Mouse (Mus musculus): ENCODE measurements around the gene Ctsf.

DNA sequence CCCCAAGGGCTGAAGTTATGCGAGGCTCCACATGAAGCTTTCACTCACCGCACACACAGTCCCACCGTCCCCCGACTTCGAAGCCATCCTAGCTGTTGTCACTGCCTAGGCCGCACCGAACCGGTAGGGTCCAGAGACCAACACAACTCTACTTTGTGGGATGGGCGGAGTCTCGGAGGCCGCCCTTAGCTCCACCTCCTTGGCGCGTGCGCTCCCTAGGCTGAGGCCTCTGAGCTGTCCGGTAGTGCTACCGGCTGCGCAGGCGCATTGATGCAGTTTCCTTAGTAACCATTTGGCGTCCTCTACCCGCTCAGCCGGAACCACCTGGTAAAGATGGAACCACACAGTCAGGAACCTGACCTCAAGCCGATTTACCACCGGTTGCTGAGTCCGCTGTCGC, 15.8 kb upstream of the Ctsf start, which contains the start of the genes Ccs and Ccdc87:
- TF ChIP-seq POLR2A (IDR thresholded peaks at IDR 0.05; ENCODE audit: borderline replicate concordance, control insufficient read depth, low read depth, low read length) (peak; percentile 66), CTCF (IDR thresholded peaks at IDR 0.05; ENCODE audit: control insufficient read depth, insufficient read depth, low read length) (peak; percentile 22; the same call in 1 of the 2 replicates)
